Mouse (Mus musculus) small intestine, adult 2 months (tissue): ENCODE results near the gene Hdgfl2.

Experiments
- CTCF ChIP-seq: fragments of 200-500 bp; IDR thresholded peaks from 2 replicates; pipeline ENCODE4 v1.5.1; 2012; ENCODE audit warnings: low read depth, mild to moderate bottlenecking, control low read depth, inconsistent platforms, low read length, moderate library complexity, mixed read lengths; ENCODE audit not compliant: insufficient replicate concordance, insufficient read length; ENCODE audit errors: extremely low read depth
- POLR2A ChIP-seq: fragments of 200-500 bp; IDR thresholded peaks from 2 replicates; pipeline ENCODE4 v1.6.1; 2012; ENCODE audit warnings: low read depth, mild to moderate bottlenecking, control low read depth, inconsistent platforms, low read length, moderate library complexity

DNA sequence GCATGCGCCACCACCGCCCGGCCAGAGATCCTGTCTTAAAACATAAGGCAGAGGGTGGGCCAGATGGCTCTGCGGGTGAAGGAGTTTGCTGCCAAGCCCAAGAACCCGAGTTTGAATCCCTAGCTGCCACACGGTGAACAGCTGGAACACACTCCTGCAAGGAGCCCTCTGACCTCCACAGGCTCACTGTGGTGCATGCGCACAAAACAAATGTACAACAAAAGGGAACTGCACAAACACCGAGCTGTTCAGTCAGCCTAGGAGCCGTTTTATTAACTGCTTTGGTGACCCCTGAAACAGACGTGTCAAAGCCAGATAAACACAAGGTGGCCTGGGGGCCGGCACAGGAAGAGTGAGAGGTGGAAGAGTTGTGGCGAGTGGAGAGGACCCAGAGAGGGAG, 40.0 kb downstream of the Hdgfl2 start:
- TF ChIP-seq POLR2A (no peak), CTCF (no peak)
